Mouse (Mus musculus): ENCODE results near the gene Egfr.

GRCm38 (mm10) chr11:16802668-16803067 lies 50.7 kb downstream of the Egfr start:
- no peak for TF ChIP-seq CTCF (IDR thresholded peaks at IDR 0.05; ENCODE audit: insufficient read depth, low read depth, low read length)
- TF ChIP-seq POLR2A (IDR thresholded peaks at IDR 0.05; ENCODE audit: insufficient read depth, low read depth, low read length), result no peak

Data from olfactory bulb, adult 2 months (tissue).